Mouse (Mus musculus) layer of hippocampus, adult 2 months (tissue): ENCODE results near the gene Ufsp2. TPM values are rescaled to one million over a fixed set of nuclear protein-coding genes. Genes with fewer than 3 reads are reported as not detected.

Experiments
- DNase-seq, 2 experiments: peaks; one replicate each; pipeline ENCODE4 v3.0.0; 2022; ENCODE audit warnings: low spot score in 2 of 2
- H3K27ac ChIP-seq: fragments of 200-600 bp; 2 replicates; pipeline ENCODE4 v1.8.1; 2022
- H3K4me3 ChIP-seq: fragments of 200-600 bp; 2 replicates; pipeline ENCODE4 v1.8.1; 2022; ENCODE audit warnings: mild to moderate bottlenecking
- CTCF ChIP-seq: fragments of 200-600 bp; conservative IDR thresholded peaks from 2 replicates; pipeline ENCODE4 v1.8.1; 2022; ENCODE audit warnings: antibody characterized with exemption, mild to moderate bottlenecking, moderate library complexity
- total RNA-seq, 2 experiments: library from RNA; stranded (reverse); gene quantifications; 2 replicates each; pipeline ENCODE4 v1.2.3; 2021

Gene Ufsp2
- total RNA-seq, 2 experiments from 2014 or later = 48.2 to 51.3 TPM

DNA sequence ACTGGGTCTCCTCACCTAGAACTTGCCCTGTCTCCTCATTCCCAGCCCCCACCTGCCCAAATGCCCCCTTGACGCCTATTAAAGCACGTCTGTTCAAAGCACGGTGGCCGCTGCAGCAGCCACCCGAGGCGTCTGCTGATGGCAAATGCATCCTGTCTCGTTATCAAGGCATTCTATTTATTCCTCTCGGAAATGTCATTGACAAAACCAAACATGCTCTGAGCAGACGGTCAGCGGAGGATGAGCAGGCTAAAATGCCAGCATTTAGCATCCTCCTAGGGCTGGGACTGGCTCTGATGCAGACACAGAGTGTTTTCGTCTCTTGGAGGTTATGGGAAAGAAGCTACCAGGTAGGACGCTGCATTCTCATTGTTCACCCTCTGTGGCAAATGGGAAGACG is 64.9 kb downstream of the Ufsp2 start:
- peak; percentile 22 to 26 for DNase-seq
- H3K4me3 ChIP-seq = peak overlapping the region; percentile 17; the same call in 1 of the 2 replicates
- H3K27ac ChIP-seq = peak overlapping the region; percentile 69
- TF ChIP-seq CTCF = no peak

Other genes with a start within 250 kb of the Ufsp2 start
- 1 to 10 TPM in 1 of 2 experiments, under 1 TPM in 1; 1.00 to 1.2 TPM for gene Pdlim3, start 90.1 kb upstream of the Ufsp2 start, total RNA-seq
- under 1 TPM; 0.61 to 0.69 TPM for gene Ccdc110, start 40.9 kb upstream of the Ufsp2 start, total RNA-seq
- gene 1700029J07Rik, start 276 bp upstream of the Ufsp2 start, total RNA-seq = 1 to 10 TPM; 2.4 to 3.3 TPM
- under 1 TPM in 1 of 2 experiments, not detected in 1; 0.29 TPM for gene Lrp2bp, start 23.8 kb downstream of the Ufsp2 start, total RNA-seq
- gene Ankrd37, start 30.2 kb downstream of the Ufsp2 start, total RNA-seq = 10 to 100 TPM in 1 of 2 experiments, 1 to 10 TPM in 1; 9.1 to 11.2 TPM
- gene Cfap97, start 176.2 kb downstream of the Ufsp2 start, total RNA-seq = 10 to 100 TPM; 25.2 to 26.2 TPM
- 10 to 100 TPM; 41.8 to 45.3 TPM for gene Snx25, start 176.6 kb downstream of the Ufsp2 start, total RNA-seq
- gene Slc25a4, start 235.8 kb downstream of the Ufsp2 start, total RNA-seq = 100 to 1,000 TPM; 549 to 572 TPM